Mouse (Mus musculus): ENCODE measurements around the gene Ubxn11. TPM values are rescaled to one million over a fixed set of nuclear protein-coding genes. Genes with fewer than 3 reads are reported as not detected.

Ubxn11 gene
- polyA plus RNA-seq (2012; rRNA removed) (1.4 TPM in 2 replicates), polyA plus RNA-seq (2014; fragmentation: Nextera tagmentation; extraction: Ambion mirVana) (2.0 and 3.7 TPM in 2 replicates)

DNA sequence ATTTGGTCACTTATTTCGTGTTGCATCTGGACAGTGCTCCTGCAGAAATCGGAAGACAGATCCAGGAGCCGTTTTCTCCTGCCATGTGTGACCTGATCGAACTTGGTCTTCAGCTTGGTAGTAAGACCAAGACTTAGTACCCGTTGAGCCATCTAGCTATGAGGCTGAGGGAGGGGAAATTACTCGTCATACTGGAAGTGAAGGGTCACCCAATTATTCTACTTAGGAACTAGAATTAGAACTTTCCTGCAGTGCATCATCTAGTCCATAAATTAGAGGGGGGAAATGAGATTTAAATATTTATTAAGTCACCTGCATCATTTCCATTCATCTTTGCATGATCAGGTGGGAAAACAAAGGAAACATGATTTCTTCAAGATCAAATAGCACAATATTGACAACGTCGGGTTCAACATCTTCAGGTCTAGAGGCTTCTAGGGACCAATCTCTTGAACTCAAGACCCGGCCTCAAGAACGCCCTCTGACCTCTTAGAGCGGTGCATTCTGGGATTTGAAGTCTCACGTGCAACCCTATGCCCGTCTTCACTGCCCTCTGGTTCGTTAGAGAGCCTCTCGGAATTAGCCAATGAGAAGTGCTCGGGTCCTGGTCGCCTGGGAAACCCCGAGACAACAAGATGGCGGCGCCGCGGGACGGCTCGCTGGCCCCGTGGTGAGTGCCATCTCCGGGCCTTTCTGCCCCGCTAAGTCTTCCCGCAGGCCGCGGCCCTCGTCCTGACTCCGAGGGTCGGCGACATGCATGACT lies at the start of gene Ubxn11:
TSS of gene Ubxn11 (plus strand) at position 592 of the 763 bp plus-strand sequence.
- WGBS (ENCODE audit: insufficient replicate concordance) = 14% methylated on average over 34 of the region's 34 CpGs
- DNase-seq (ENCODE audit: low read depth in 3 of 3, low spot score in 3 of 3) (peak; percentile 83), ATAC-seq (ENCODE audit: insufficient read depth) (peak; percentile 92)
- Histone ChIP-seq H3K36me3 (replicated peaks; ENCODE audit: control insufficient read depth, insufficient read depth, low read depth) (no peaks in the 10 kb centered on the region), H3K27ac (peak within 1 kb of the TSS; percentile 41), H3K27me3 (ENCODE audit: control insufficient read depth, insufficient read depth, low read length) (no peaks in the 10 kb centered on the region), H3K9me3 (ENCODE audit: control insufficient read depth, low read length) (no peaks in the 10 kb centered on the region), H3K4me3 (ENCODE audit: insufficient read depth in 1 of 2, low read depth in 2 of 2, low read length in 2 of 2) (peak within 1 kb of the TSS; percentile 77 to 95), H3K9ac (replicated peaks) (peak within 1 kb of the TSS; percentile 50), H3K4me2 (ENCODE audit: low read depth) (peak within 1 kb of the TSS; percentile 61), H3K4me1 (replicated peaks; ENCODE audit: control insufficient read depth in 2 of 2, insufficient read depth in 2 of 2, low read length in 1 of 2) (peaks cover 0 to 24% of the 10 kb centered on the region in 2 experiments; a peak in 3 of 4 replicates)
- TF ChIP-seq EP300 (IDR thresholded peaks at IDR 0.05; ENCODE audit: low read depth) = no peak
- TF ChIP-seq CTCF (IDR thresholded peaks at IDR 0.05; ENCODE audit: low read depth) = no peak

GRCm38 (mm10) chr4:134053538-134053937 lies 48.8 kb upstream of the Ubxn11 start, which contains the start of gene Zfp683:
Zfp683 (plus strand) TSS chr4:134053838.
- H3K27ac ChIP-seq = no peak within 1 kb of the TSS
- no peak for ATAC-seq (ENCODE audit: insufficient read depth)
- no peak within 1 kb of the TSS for H3K4me2 ChIP-seq (ENCODE audit: low read depth)
- no peak within 1 kb of the TSS for H3K4me3 ChIP-seq (ENCODE audit: insufficient read depth in 1 of 2, low read depth in 2 of 2, low read length in 2 of 2)
- no peaks in the 10 kb centered on the region for H3K27me3 ChIP-seq (ENCODE audit: control insufficient read depth, insufficient read depth, low read length)
- no peaks in the 10 kb centered on the region; a peak in 1 of 4 replicates for H3K4me1 ChIP-seq (replicated peaks; ENCODE audit: control insufficient read depth in 2 of 2, insufficient read depth in 2 of 2, low read length in 1 of 2)
- H3K9ac ChIP-seq (replicated peaks) = no peak within 1 kb of the TSS
- TF ChIP-seq EP300 (IDR thresholded peaks at IDR 0.05; ENCODE audit: low read depth) (no peak), CTCF (IDR thresholded peaks at IDR 0.05; ENCODE audit: low read depth) (no peak)
- no peaks in the 10 kb centered on the region for H3K9me3 ChIP-seq (ENCODE audit: control insufficient read depth, low read length)
- H3K36me3 ChIP-seq (replicated peaks; ENCODE audit: control insufficient read depth, insufficient read depth, low read depth) = no peaks in the 10 kb centered on the region
- 48% methylated on average over 3 of the region's 3 CpGs for WGBS (ENCODE audit: insufficient replicate concordance)
- DNase-seq (ENCODE audit: low read depth in 3 of 3, low spot score in 3 of 3) = no peak

- Histone ChIP-seq H3K27me3 (ENCODE audit: control insufficient read depth, insufficient read depth, low read length) (no peaks in the 10 kb centered on the region), H3K9me3 (ENCODE audit: control insufficient read depth, low read length) (no peaks in the 10 kb centered on the region), H3K27ac (no peak overlapping the region), H3K36me3 (replicated peaks; ENCODE audit: control insufficient read depth, insufficient read depth, low read depth) (no peaks in the 10 kb centered on the region), H3K9ac (replicated peaks) (no peak overlapping the region), H3K4me1 (replicated peaks; ENCODE audit: control insufficient read depth in 2 of 2, insufficient read depth in 2 of 2, low read length in 1 of 2) (peaks cover 0 to 9% of the 10 kb centered on the region in 2 experiments; a peak in 3 of 4 replicates), H3K4me3 (ENCODE audit: insufficient read depth in 1 of 2, low read depth in 2 of 2, low read length in 2 of 2) (no peak overlapping the region), H3K4me2 (ENCODE audit: low read depth) (peak overlapping the region; percentile 41)
- WGBS (ENCODE audit: insufficient replicate concordance) = 15% methylated on average over 14 of the region's 14 CpGs
- DNase-seq (ENCODE audit: low read depth in 3 of 3, low spot score in 3 of 3) (no peak), ATAC-seq (ENCODE audit: insufficient read depth) (no peak)
- TF ChIP-seq CTCF (IDR thresholded peaks at IDR 0.05; ENCODE audit: low read depth) = no peak
- no peak for TF ChIP-seq EP300 (IDR thresholded peaks at IDR 0.05; ENCODE audit: low read depth)
Observed at GRCm38 (mm10) chr4:134058166-134058715, 44.1 kb upstream of the Ubxn11 start.

- no peaks in the 10 kb centered on the region for H3K9me3 ChIP-seq (ENCODE audit: control insufficient read depth, low read length)
Observed at GRCm38 (mm10) chr4:134058908-134059307, 43.5 kb upstream of the Ubxn11 start.

More at GRCm38 (mm10) chr4:134058908-134059307, 43.5 kb upstream of the Ubxn11 start:
- no peak overlapping the region for H3K4me3 ChIP-seq (ENCODE audit: insufficient read depth in 1 of 2, low read depth in 2 of 2, low read length in 2 of 2)
- TF ChIP-seq CTCF (IDR thresholded peaks at IDR 0.05; ENCODE audit: low read depth) (no peak), EP300 (IDR thresholded peaks at IDR 0.05; ENCODE audit: low read depth) (no peak)
- 50% methylated on average over 6 of the region's 6 CpGs for WGBS (ENCODE audit: insufficient replicate concordance)
- H3K36me3 ChIP-seq (replicated peaks; ENCODE audit: control insufficient read depth, insufficient read depth, low read depth) = no peaks in the 10 kb centered on the region
- H3K4me1 ChIP-seq (replicated peaks; ENCODE audit: control insufficient read depth in 2 of 2, insufficient read depth in 2 of 2, low read length in 1 of 2) = peaks cover 0 to 9% of the 10 kb centered on the region in 2 experiments; a peak in 3 of 4 replicates
- H3K9ac ChIP-seq (replicated peaks) = no peak overlapping the region
- ATAC-seq (ENCODE audit: insufficient read depth) (no peak), DNase-seq (ENCODE audit: low read depth in 3 of 3, low spot score in 3 of 3) (no peak)
- H3K27me3 ChIP-seq (ENCODE audit: control insufficient read depth, insufficient read depth, low read length) = no peaks in the 10 kb centered on the region
- no peak overlapping the region for H3K27ac ChIP-seq
- no peak overlapping the region for H3K4me2 ChIP-seq (ENCODE audit: low read depth)
